Mouse (Mus musculus) right cerebral cortex, postnatal 14 days (tissue): ENCODE measurements at regions not wholly inside any gene's neighbourhood (a gene's known extent, or its start where the extent isn't known, plus 50 kb on each side); places are given as distances from the start of the nearest gene placed in this dataset.

Experiments used
- DNase-seq: peaks from one replicate; pipeline ENCODE4 v3.0.0; 2022

DNA sequence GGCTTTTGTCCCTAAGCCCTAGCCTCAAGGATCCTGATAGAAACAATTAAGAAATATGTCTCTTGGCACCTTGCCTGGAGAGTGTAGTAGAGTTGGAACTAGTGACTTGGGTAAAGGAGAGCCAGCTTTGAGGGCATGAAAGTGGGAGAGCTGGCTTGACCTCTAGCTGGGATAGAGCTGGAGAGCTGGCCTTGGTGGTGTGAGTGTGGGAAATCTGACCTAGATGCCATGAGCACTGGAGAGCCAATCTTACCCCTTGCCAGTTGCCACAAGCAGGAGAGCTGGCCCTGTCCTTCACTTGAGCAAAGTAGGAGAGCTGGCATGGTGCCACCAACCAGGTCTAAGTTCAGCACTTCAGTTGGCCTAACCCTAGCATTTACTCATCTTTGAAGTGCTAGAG is 995.7 kb downstream of the Gsdmc2 start:
- no peak for DNase-seq

DNA sequence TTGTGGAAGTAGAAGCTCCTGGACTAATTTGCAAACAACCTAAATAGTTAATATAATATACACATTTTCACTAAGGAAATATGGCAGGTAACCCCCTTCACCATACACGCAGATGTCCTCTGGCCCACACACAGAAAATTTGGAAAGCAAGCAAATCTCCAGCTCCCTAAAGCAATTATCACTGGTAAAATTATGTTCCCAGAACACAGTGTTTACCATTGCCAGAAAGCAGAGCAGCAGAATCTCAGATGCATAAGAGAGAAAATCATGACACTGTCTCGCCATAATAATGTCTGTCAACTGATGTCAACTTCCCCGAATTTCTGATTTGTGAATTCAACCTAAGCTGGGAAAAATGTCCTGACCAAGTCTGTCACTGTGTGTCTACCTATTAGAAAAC is 999.1 kb downstream of the Gsdmc2 start:
- no peak for DNase-seq

DNA sequence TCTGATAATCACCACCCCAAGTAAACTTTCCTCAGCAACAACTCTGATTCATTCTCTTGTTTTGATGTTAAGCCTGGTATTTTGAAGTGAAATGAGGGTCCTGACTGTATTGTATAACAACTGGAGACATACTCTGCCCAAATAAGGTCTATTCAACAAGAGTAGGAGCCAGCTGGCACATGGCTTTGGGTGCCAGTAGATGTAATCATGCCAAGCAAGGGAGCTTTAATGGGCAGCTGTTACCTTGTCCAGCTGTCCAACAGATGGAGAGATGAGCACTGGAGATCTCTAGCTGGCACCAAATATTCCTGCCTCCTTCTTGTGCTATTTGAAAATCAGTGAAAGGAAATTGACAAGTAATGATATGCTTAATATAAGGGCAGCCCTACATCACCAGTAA is 1019.4 kb downstream of the Gsdmc2 start:
- no peak for DNase-seq

DNA sequence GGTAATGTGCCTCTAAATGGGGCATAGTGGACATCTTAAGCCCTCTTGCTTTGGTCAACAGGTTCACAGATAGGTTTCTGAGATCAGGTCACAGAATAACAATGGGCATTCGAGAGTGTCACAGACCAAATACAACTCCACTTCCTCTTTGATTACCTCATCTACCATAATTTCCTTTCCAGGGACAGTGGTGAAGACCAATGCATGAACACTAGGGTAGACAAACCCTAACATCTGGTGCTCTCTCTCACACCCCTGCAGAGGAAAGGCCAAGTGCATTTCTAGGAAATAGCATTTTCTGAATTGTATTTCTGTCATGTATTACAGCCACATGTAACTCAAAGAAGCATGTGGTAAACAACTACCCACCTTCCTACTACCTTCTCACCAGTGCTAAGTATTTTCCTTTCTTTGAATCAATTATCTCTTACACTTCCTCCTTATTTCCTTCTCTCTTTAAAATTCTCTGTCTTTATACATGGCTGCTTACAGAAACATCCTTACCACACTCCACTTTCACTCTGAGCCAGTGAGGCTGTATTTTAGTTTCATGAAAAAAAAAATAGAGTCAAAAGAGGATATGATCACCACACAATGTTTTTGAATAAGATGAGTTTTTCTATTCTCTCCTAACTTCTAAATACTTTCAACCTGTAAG is 1021.0 kb downstream of the Gsdmc2 start:
- DNase-seq: no peak

DNA sequence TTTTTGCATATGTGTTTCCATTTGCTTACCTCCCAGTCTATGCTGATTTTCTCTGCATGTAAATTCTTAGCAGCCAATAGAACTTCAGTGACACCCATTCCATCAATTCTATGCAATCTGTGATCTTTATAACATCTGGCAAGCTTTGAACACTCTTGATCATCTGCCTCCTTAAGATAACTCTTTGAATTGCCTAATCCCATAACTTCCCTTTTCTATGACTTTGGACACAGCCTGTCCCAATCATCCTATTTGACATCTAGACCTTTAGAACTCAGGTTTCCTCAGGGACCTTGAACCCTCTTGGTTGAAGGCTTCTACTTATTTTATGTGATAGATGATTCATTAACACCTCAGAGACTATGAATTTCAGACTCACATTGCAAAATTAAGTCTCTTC is 1022.7 kb downstream of the Gsdmc2 start:
- DNase-seq: no peak

DNA sequence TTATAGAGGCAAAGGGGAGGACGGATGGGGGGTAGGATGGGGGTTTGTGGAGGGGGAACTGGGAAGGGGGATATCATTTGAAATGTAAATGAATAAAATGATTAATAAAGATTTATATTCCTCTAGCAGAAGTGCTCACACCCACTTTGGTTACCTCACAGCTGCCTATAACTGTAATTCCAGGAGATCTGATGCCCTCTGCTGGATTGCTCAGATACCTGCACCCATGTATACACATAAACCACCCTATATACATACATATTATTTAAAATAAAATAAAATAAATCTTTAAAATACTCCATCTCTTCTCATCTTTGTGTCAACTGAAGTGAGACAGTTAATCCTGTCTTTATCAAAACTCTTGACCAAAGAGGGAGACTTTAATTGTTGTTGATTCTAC is 1031.9 kb downstream of the Gsdmc2 start:
- no peak for DNase-seq

DNA sequence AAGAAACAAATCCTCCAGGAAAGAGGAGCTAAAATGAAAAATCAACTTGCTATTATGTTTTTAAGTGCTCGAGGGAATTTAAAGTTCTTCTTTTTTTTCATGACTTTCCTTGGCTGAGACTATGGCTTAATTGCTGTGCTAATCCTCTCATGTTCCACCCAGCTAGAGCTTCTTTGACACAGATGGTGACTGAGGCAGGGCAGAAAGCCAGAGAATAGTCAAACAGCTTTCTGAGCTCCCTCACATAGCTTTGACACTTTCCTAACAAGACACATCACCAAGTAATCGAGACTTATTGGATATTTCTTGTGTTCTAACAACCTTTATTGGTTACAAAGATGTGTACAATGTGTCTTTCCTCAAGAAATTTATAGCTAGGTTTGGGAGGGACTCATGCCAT is 1033.0 kb downstream of the Gsdmc2 start:
- DNase-seq: peak; percentile 7

DNA sequence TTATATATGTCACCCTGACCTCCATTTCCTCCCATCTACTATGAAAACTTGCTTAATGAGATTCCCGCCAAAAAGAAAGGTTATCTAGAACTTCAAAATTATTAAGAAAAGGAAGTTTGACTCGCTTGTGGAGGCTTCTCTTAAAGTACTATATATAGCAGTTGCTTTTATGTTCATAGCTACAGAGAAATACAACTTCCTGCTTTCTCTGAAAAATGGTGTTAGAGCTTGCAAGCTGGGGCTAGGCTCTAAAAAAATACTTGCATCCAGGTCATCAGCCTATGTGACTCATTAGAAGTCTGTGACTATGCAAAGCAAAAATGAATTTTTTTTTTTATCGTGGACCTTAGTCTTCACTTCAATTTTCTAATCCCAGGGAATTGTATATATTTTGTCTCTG is 1035.7 kb downstream of the Gsdmc2 start:
- DNase-seq: no peak

DNA sequence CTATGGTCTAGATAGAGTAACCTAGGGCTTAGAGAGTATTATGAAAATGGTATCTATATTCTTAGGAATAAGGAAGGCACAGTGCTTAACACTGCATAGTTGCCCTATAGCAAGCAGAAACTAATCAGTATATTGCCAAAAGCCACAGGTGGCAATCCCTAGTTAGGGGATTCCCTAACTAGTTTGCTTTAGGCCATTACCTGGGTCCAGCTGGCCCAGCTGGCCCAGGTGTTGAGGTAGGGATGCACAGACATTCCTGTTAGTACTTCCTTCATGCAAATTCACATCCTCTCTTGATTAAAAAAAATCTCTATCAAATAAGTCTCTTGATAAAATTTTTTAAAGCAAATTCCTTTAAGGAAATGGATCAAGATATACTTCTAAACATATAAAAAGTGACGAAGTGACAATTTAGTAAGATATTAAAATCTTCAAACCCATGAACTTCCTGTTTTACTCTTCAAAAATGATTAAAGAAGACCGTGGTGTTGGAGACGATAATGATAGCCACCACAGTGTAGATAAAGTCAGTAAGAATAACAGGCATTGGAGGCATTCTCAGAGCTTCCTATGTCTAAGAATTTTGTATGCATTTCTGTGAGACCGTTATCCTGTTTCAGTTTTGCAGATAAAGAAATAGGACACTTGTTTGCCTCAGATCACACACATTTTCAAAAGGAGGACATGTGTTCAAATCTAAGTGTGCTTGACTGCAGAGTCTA is 1036.7 kb downstream of the Gsdmc2 start:
- no peak for DNase-seq

DNA sequence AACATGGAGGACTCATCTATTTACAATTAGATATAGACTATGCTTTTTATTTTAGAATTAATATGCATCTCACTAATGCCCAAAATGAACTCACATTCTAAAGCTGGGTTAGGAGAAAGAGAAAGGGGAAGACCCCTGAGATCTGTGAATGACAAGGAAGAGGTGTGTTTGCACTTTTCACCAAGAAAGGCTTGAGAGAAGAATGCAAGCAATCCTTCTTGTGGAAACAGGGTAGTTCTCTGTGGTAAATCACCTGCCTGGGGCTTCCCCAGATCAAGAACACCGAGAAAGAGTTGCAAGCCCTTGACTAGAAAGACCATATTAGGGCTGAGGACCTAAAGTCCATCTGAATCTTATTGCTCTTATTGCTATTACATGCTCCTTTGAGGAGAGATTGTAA is 1037.6 kb downstream of the Gsdmc2 start:
- no peak for DNase-seq

DNA sequence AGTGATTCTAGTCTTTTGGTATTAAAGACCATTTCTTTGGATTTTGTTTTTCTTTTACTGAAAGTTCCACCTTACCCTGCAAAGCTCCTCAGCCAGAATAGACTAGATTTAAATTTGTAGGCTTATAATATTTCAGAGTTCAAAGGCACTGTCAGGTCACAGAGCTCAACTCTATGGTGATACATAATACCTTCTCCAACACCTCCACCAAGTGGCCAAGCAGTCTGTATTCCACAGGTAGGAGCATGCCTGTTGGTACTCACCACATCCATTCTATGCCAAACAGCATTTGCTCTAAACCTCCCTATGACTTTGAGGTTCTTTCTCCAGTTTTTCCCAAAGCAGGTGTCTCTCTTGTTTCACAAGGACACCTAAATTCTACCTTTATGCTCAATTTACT is 1042.2 kb downstream of the Gsdmc2 start:
- DNase-seq: no peak

DNA sequence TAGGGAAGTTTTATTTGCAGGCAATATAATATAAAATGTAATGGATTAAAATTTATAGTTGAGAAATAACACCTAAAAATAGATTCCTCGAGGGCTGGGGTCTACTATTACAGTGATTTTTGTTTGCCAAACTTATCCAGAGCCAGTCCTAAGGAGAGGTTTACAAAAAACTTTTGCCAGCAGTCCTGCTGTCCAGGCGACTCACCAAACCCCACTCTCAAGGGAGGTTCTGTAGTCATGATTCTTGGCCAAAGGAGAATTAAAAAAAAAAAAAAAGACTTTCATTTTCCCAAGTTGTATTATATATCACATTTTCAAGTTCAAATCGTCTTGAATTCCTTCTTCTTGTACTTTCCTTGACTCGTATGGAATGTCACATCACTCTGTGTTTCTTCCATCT is 1046.2 kb downstream of the Gsdmc2 start:
- no peak for DNase-seq

DNA sequence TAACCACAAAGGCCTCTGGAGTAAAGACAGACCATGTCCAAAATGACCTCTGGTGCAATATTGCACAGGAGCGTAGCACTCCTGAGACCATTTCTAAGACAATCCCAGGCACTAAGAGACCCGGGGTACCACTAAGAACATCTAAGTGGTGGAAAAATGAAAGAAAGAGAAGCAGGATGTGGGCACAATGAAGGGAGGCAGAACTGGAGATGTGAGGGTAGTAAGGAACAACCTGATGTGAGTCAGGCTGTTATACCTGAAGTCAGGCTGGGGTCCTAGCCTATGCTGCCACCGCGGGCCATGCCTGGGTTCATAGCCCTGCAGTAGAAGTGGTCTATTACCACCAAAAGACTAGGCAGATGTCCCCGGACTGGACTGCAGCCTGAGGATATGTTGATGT is 1051.4 kb downstream of the Gsdmc2 start:
- no peak for DNase-seq

DNA sequence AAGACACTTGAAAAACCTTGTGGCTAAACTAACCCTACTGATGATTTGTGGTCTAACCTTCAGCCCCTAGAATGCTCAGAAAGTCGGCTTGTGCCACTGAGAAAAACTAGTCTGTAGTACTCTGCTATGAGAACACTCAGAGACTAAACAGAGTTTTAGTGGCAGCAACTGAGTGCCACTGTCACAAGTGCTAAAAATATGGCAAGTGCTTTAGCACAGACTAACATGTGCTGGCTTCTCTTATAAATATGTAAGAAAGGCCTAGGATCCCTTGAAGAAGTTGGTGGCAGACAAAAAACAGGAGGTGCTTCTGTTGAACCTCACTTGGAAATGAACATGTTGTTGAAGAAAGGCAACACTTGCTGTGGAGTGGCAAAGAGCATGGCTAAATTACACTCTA is 1052.9 kb downstream of the Gsdmc2 start:
- DNase-seq: no peak

DNA sequence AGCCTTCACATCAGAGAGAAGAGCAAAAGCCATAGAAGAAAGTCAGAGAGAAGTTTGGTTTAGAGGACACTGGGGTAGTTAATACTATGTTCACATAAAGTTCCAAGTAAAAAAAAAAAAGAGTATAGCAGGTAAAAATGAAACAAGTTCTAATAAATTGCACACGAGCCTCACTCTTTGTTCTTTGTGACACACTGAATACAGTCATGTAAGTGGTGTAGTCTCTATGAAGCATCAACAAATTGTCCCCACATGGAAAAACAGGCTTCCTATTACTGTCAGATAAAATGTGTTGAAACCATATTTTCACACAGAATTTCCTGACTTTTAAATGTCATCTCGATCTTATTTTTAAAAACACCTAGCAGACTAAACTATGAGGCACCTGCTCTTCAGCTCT is 1057.2 kb downstream of the Gsdmc2 start:
- no peak for DNase-seq

DNA sequence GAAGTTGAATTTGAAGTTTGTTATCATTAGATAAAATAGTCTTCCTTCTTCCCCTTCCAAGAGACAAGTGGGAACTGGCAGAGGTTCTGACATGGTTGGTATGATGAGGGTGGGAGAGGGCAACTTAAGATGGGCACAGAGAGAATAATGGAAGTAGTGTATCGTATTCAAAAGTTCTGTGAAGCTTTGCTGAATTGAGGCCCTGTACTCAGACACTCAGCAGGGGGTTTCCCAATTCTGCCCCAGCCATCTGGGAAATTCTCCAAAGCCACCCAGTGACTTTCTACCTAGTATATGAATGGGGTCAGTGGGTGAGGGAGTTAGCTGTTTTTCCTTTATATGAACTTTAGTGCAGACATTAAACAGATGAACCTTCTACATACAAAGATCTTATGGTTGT is 1058.7 kb downstream of the Gsdmc2 start:
- DNase-seq: no peak

DNA sequence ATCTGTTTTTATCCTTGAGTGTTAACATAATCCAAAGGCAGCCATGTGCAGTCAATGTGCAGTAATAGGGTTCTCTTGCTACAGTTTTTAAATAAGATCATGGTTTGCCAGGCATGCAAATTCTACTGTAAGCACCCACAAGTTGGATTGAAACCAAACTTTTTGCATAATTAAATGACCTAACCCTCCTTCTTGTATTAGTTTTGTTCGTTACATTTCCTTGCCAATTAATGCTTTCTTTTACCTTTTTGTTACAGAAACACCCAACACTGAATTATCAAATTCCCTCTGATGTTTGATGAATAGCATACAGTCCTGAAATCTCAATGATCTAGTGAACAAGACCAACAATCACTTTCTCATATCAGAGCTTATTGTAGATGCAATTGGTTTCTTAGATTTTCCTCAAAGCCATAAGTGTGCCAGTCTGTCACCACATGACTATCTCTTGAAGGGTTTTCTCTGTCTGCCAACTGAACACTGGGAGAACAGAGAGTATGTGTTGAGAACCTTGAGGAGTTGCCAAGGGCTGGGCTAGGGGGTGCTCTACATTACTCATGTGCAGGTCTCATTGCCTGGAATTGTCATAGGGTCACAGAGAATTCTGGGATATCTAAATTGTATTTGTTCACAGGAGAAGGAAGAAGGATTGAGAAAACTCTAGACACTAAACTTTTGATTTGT is 1060.4 kb downstream of the Gsdmc2 start:
- no peak for DNase-seq

DNA sequence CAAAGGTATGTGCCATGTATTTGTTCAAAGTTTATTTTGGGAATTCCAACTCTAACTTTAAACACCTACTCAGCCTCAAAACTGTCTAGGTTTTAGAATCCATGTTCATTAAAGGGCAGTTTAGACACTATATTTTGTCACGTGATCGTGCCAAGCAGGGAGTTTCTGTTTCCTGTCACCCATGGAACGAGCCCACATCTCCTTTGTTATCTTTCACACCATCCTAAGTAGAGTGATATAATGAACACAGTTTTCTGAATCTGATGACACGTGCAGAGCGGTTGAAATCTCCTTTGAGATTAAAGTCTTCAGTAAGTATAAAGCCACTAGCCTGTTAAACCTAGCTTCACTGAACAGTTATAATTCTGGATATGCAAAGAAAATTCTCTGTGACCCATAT is 1066.1 kb downstream of the Gsdmc2 start:
- DNase-seq: no peak

DNA sequence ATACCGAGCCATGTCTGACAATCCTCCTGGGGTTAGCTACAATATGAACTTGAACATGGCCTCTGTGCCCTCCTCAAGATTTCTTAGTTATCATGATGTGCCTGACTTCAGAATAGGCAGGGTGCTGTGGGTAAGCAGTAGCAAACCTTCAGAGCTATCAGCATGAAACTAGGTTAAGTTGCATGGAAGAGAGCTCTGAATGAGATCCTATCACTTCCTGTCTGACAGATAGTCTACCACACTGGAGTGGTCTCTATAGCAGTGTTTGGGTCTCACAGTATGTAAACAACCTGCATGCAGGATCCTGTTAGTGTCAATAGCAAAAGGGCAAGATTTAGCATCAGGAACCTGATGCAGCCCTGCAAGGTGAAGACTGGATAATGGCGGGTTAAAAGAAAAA is 1092.3 kb downstream of the Gsdmc2 start:
- no peak for DNase-seq

DNA sequence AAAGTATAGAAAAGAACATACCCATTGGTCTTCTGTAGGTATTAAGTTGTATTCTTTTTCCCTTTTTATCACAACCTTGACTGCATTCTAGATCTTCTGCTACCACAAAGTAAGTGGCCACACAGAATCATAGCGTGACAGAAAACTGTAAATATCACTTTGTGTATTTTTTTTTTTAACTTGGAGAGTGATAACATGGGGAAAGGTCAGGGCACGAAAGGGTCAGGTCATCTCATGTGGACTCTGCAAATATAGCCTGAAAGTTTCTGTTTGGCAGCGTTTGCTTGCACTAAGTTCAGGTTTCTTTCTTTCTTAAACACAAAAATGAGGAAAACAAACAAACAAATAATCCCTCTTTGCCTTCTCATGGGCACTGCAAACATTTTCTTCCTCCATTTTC is 1101.1 kb downstream of the Gsdmc2 start:
- no peak for DNase-seq

DNA sequence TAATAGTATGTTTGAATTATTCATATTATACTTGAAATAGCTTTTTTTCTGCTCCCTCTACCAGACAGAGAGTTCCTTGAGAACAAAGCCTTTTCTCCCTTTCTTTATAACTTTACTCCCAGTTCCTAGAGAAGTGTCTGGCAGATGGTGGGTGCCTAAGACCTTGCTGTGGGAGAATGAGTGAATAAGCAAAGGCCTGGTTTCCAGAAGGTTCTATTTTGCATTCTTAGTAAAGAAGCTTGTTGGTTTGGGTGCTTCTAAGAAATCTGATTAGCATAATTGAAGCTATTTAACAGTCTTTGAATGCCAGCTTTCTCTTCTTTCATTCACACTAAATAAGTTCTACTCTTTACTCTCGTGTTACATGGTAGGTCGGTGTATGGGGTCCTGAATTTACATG is 1104.2 kb downstream of the Gsdmc2 start:
- no peak for DNase-seq

DNA sequence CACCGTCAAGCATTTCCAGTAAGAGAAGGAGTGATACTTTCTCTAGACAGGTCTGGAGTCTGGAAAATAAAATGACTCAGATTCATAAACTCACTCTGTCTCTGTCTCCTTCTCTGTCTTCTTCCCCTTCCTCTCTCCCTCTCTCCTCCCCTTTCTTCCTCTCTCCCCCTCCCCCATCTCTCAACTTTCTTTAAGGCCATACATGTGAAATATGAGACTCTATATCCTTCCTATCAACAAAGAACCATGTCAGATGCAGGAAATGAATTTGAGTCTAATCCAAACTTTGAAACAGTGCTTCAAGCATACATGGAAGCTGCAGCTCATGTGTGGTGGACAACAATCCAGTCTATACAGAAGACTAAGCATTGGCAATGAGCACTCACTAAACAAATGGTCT is 1109.6 kb downstream of the Gsdmc2 start:
- DNase-seq: no peak

DNA sequence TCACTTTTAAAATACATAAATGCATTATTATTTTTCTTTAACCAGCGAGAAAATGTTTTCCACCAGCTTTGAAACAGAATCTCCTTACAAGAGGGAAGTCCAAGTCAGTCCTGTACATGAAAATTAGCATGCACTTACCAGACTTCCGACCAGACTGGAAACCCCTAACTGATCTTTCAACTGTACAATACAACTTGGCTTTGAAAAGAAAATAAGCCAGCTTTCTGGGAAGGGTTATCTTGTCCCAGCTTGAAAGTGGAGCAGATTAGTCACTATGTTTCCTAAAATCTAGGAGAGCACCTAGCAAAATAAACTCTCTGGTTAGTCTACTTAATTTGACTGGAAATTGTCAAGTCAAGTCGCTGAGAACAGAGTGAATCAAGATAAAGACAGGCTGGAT is 1110.1 kb downstream of the Gsdmc2 start:
- DNase-seq: no peak

DNA sequence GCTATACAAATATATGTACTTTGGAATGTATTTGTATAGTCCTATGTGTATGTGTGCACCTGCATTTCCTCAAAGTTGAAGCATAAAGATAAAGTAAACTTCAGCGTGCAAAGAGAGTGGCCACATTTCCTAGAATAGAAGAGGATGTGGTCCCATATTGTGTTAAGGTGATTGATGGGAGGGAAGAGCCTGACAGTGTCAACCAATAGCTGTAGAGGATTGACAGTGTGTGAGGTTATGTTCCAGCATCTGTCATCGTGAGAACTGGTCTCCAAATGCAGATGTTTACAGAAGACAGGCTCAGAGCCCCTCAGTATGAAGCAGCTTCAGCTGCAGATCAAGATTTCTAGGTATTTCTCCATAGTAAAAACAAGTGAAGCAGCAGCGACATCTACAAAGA is 1114.5 kb downstream of the Gsdmc2 start:
- DNase-seq: no peak

DNA sequence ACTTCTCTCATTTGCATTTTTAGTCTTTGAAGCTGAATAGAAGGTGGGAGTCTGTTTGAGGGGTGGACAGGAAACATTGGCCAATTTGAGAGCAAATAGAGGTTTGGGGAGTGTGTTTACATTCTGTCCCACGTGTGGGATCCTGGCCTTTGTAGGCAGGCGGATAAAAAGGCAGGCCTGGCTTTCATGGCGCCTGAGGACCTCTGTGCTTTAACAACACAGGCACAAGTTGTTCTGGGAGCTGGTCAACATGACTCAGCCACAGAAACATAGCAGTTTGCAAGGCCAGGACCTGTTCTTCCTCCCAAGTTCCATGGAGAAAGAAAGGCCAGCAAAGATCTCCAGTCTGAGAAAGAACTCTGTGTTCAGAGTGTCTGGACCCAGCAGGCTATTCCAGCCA is 1130.7 kb downstream of the Gsdmc2 start:
- DNase-seq: no peak
